Mouse (Mus musculus) CH12.LX (cell line): ENCODE data around the gene Mllt11. TPM values are rescaled to one million over a fixed set of nuclear protein-coding genes. Genes with fewer than 3 reads are reported as not detected.
A peak's percentile ranks its signal among the peaks of the same experiment; 100 is the strongest.

Source experiments
- DNase-seq: peaks from one replicate; pipeline ENCODE4 v3.0.0-alpha.2; 2013; ENCODE audit errors: extremely low read depth
- H3K27ac ChIP-seq: 2 replicates; pipeline ENCODE4 v1.5.1; 2012; ENCODE audit warnings: low read depth, mild to moderate bottlenecking, control low read depth, moderate library complexity; ENCODE audit not compliant: insufficient read depth
- H3K27me3 ChIP-seq: replicated peaks from 2 replicates; pipeline ENCODE3; 2012; ENCODE audit warnings: inconsistent platforms
- H3K36me3 ChIP-seq, 2 experiments: replicated peaks in 1 of 2; 2 replicates each; pipeline versions ENCODE3 to v1.6.1; 2012; ENCODE audit warnings: inconsistent platforms in 1 of 2, low read length in 1 of 2, mild to moderate bottlenecking in 1 of 2, mixed read lengths in 1 of 2, moderate library complexity in 1 of 2; ENCODE audit not compliant: control insufficient read depth in 1 of 2, insufficient read depth in 1 of 2
- H3K4me1 ChIP-seq, 2 experiments: 2 replicates each; pipeline ENCODE4 v1.6.1; 2012; ENCODE audit warnings: inconsistent platforms in 1 of 2, moderate library complexity in 1 of 2; ENCODE audit not compliant: insufficient read depth in 2 of 2, control insufficient read depth in 1 of 2
- H3K4me2 ChIP-seq: 2 replicates; pipeline ENCODE4 v1.6.1; 2012; ENCODE audit warnings: low read depth, mild to moderate bottlenecking, control low read depth; ENCODE audit not compliant: poor library complexity, insufficient read depth, severe bottlenecking
- H3K4me3 ChIP-seq, 3 experiments: fragments of 150-350 bp in 1 of 3; sonication (generic) in 1 of 3; replicated peaks in 1 of 3; 2 replicates each; pipeline versions ENCODE3 to v1.5.1; 2011 to 2012; ENCODE audit warnings: low read depth in 2 of 3, low read length in 2 of 3, mild to moderate bottlenecking in 2 of 3, moderate library complexity in 2 of 3, control low read depth in 1 of 3, improper control_type of control experiment in 1 of 3, inconsistent platforms in 1 of 3, mixed read lengths in 1 of 3; ENCODE audit not compliant: poor library complexity in 1 of 3
- H3K79me2 ChIP-seq: replicated peaks from 2 replicates; pipeline ENCODE4 v1.6.1; 2012; ENCODE audit warnings: mild to moderate bottlenecking, moderate library complexity; ENCODE audit not compliant: control insufficient read depth, poor library complexity, insufficient read depth, severe bottlenecking; ENCODE audit errors: extremely low read depth
- H3K9ac ChIP-seq: 2 replicates; pipeline ENCODE4 v1.6.1; 2012; ENCODE audit warnings: low read depth, mild to moderate bottlenecking, control low read depth, moderate library complexity; ENCODE audit not compliant: insufficient read depth
- H3K9me3 ChIP-seq: replicated peaks from 2 replicates; pipeline ENCODE3; 2012; ENCODE audit warnings: low read length, inconsistent platforms, mixed read lengths
- BHLHE40 ChIP-seq: IDR thresholded peaks from 2 replicates; pipeline ENCODE4 v1.6.1; 2011; ENCODE audit warnings: mild to moderate bottlenecking, low read depth, low read length, improper control_type of control experiment
- CHD1 ChIP-seq: IDR thresholded peaks from 2 replicates; pipeline ENCODE4 v1.6.1; 2012; ENCODE audit warnings: low read depth, low read length, improper control_type of control experiment, inconsistent platforms
- EP300 ChIP-seq: IDR thresholded peaks from 2 replicates; pipeline ENCODE4 v1.6.1; 2011; ENCODE audit warnings: low read length, improper control_type of control experiment
- ETS1 ChIP-seq: conservative IDR thresholded peaks from 2 replicates; pipeline ENCODE4 v1.6.1; 2012; ENCODE audit warnings: low read depth, mild to moderate bottlenecking, inconsistent platforms, low read length, improper control_type of control experiment, moderate library complexity
- IRF4 ChIP-seq: IDR thresholded peaks from 2 replicates; pipeline ENCODE4 v1.6.1; 2014; ENCODE audit warnings: low read depth, mild to moderate bottlenecking, inconsistent platforms, low read length, improper control_type of control experiment
- JUN ChIP-seq: IDR thresholded peaks from 2 replicates; pipeline ENCODE4 v1.6.1; 2011; ENCODE audit warnings: low read depth, mild to moderate bottlenecking, low read length, improper control_type of control experiment, moderate library complexity; ENCODE audit not compliant: insufficient read depth
- MEF2A ChIP-seq: IDR thresholded peaks from 2 replicates; pipeline ENCODE4 v1.6.1; 2014; ENCODE audit warnings: low read depth, mild to moderate bottlenecking, inconsistent platforms, low read length, improper control_type of control experiment, borderline replicate concordance
- MXI1 ChIP-seq: IDR thresholded peaks from 2 replicates; pipeline ENCODE4 v1.6.1; 2011; ENCODE audit warnings: mild to moderate bottlenecking, low read depth, low read length, improper control_type of control experiment
- MYC ChIP-seq: IDR thresholded peaks from 2 replicates; pipeline ENCODE4 v1.6.1; 2011; ENCODE audit warnings: low read depth, mild to moderate bottlenecking, improper control_type of control experiment, low read length
- NELFE ChIP-seq: IDR thresholded peaks from 2 replicates; pipeline ENCODE4 v1.6.1; 2011; ENCODE audit warnings: low read depth, low read length, improper control_type of control experiment
- SIN3A ChIP-seq: IDR thresholded peaks from 2 replicates; pipeline ENCODE4 v1.6.1; 2012; ENCODE audit warnings: low read length, improper control_type of control experiment, inconsistent platforms
- TBP ChIP-seq: conservative IDR thresholded peaks from 2 replicates; pipeline ENCODE4 v1.6.1; 2011; ENCODE audit warnings: low read depth, low read length, improper control_type of control experiment
- UBTF ChIP-seq: IDR thresholded peaks from 2 replicates; pipeline ENCODE4 v1.6.1; 2012; ENCODE audit warnings: low read depth, mild to moderate bottlenecking, inconsistent platforms, low read length, improper control_type of control experiment, moderate library complexity
- ZC3H11A ChIP-seq: IDR thresholded peaks from 2 replicates; pipeline ENCODE4 v1.6.1; 2012; ENCODE audit warnings: low read depth, mild to moderate bottlenecking, inconsistent platforms, low read length, improper control_type of control experiment
- ZMIZ1 ChIP-seq: IDR thresholded peaks from 2 replicates; pipeline ENCODE4 v1.6.1; 2012; ENCODE audit warnings: low read depth, mild to moderate bottlenecking, inconsistent platforms, low read length, improper control_type of control experiment
- ZNF384 ChIP-seq: IDR thresholded peaks from 2 replicates; pipeline ENCODE4 v1.6.1; 2012; ENCODE audit warnings: low read depth, low read length, improper control_type of control experiment, inconsistent platforms
- dilution Hi-C: fragments of 300-500 bp; cut with MboI; formaldehyde crosslinking; loops from 2 replicates; pipeline ENCODE4 v1.14.3; 2020; ENCODE audit warnings: low sequenced_read_pairs; ENCODE audit not compliant: extremely low pct_unique_long_range_greater_than_20kb, extremely low pct_ligation_motif_present
- in situ Hi-C: fragments of 300-500 bp; cut with MboI; formaldehyde crosslinking; loops from 3 replicates; pipeline ENCODE4 v1.14.3; 2019; ENCODE audit warnings: low sequenced_read_pairs, low pct_ligation_motif_present, low pct_unique_long_range_greater_than_20kb, mixed read lengths
- polyA plus RNA-seq: library from polyadenylated mRNA; unstranded; fragments of >175 nt; gene quantifications from 2 replicates; pipeline ENCODE4 v1.2.1, GENCODE M21; 2012; ENCODE audit warnings: low read depth; ENCODE audit not compliant: insufficient read length
- total RNA-seq, 2 experiments: library from RNA; depleted of rRNA; stranded (reverse); fragments of 300-350 nt in 1 of 2; fragments of >200 nt in 1 of 2; gene quantifications; 2 replicates each; pipeline ENCODE4 v1.2.3; 2012 to 2014

The Mllt11 gene
- total and polyA plus RNA-seq, 3 experiments: 10.0 to 23.9 (median 10.0) TPM

DNA sequence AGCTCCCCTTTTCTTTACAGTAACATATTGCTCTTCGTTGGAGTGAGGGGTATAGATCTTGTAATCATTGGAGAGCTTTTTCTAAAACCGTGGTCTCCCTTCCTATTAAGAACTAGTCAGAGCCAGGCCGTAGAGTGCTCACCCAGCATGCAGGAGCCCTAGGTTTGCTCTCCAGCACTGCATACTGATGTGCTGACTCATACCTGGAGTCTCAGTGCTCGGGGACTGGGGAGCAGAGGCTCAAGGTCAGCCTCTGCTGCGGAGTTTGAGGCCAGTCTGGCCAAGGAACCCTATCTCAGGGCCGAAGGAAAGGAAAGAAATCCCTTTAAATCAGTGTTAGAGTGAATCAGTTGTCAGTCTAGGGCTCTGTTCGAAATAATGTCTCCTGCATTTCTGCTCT is 800 bp upstream of the Mllt11 start (continued):
- peak; percentile 71; the same call in 1 of the 2 replicates for TF ChIP-seq MEF2A
- no peak for TF ChIP-seq ZMIZ1
- TF ChIP-seq MXI1: 0 out of 2 replicates have a peak, but pooled peaks have one; percentile 9
- peak; percentile 8; the same call in 1 of the 2 replicates for TF ChIP-seq SIN3A
- TF ChIP-seq NELFE: no peak

DNA sequence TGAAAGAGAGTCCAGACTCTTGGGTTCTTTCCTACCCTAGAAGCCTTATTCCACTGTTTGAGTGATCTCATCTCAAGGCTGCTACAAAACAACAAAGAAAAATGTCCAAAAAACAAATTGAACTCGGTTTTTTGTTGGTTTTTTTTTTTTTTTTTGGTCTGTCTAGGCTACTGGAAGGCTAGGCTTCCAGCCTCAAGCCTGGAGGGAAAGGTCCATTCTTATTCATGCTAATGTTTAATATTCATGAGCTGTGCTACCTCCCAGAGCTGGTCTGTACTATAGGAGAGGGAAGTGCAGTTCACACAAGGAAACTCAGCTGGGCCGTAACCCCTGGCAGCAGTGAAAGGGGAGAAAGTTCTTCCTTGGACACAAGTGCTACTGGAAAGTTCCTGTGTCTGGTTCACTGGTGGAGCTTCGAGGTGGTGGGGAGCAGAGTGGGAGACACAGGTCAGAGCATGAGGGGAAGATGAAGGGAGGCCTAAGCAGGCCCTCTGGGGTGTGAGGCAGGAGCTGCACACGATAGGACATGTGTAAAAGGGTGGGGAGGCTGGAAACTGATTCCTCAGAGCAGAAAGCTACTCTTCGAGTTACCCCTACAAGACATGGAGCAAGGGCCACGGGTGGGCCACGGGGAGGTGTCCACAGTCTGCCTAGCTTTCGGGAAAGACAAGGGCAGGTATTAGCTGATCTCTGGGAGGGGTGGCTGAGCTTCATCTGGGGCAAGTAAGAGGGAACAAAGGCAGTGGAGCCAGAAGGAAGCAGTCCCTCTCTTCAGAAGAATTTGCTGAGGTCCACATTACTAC is 1.3 kb downstream of the Mllt11 start:
- peak overlapping the region; percentile 97 for H3K27ac ChIP-seq
- peak overlapping the region; percentile 50 to 97 (median 76) for H3K4me3 ChIP-seq
- H3K4me2 ChIP-seq: peak overlapping the region; percentile 79
- peaks cover 18 to 51% of the 10 kb centered on the region in 2 experiments for H3K4me1 ChIP-seq
- no peaks in the 10 kb centered on the region for H3K27me3 ChIP-seq
- peaks cover 32 to 42% of the 10 kb centered on the region in 2 experiments for H3K36me3 ChIP-seq
- in situ Hi-C loops (no loop called here), dilution Hi-C loops (no loop called here)
- DNase-seq: peak; percentile 40
- peak overlapping the region; percentile 95 for H3K9ac ChIP-seq
- TF ChIP-seq NELFE: 0 out of 2 replicates have a peak, but pooled peaks have one; percentile 8
- no peak; the same call in 1 of the 2 replicates for TF ChIP-seq CHD1
- TF ChIP-seq UBTF: no peak
- peak; percentile 52; the same call in 1 of the 2 replicates for TF ChIP-seq ZNF384
- TF ChIP-seq MXI1: no peak
- TF ChIP-seq JUN: peak; percentile 19; the same call in 1 of the 2 replicates
- peak; percentile 8; the same call in 1 of the 2 replicates for TF ChIP-seq MYC
- TF ChIP-seq ETS1: no peak; the same call in 1 of the 2 replicates
- no peak for TF ChIP-seq ZC3H11A
- TF ChIP-seq TBP: 0 out of 2 replicates have a peak, but pooled peaks have one; percentile 36
- peak; percentile 64 for TF ChIP-seq IRF4
- no peak for TF ChIP-seq SIN3A
- peak; percentile 62 for TF ChIP-seq EP300
- TF ChIP-seq ZMIZ1: no peak
- TF ChIP-seq BHLHE40: no peak
- TF ChIP-seq, all 38 proteins: peak for 7
- peaks cover 59% of the 10 kb centered on the region for H3K79me2 ChIP-seq
- no peaks in the 10 kb centered on the region for H3K9me3 ChIP-seq
